In genomic region chr11:117129473-117129872, GRCm38 (mm10) we compare ENCODE assay signal across 8 mouse cellular contexts. TPM values are rescaled to one million over a fixed set of nuclear protein-coding genes. Genes with fewer than 3 reads are reported as not detected.
DNase-seq lines count a peak whose midpoint lies in the region; ATAC-seq and TF ChIP-seq lines count a peak whose summit lies in the region.

No protein-coding gene starts in this region.

- H3K36me3 ChIP-seq in forebrain, embryonic 13.5 days (ENCODE audit: poor library complexity, severe bottlenecking) = peaks cover 20% of the 10 kb centered on the region
- no peaks in the 10 kb centered on the region; the same call in 1 of the 2 replicates for H3K36me3 ChIP-seq in forebrain, embryonic 14.5 days (ENCODE audit: control insufficient read depth, insufficient read depth, low read length)
- peaks cover 18% of the 10 kb centered on the region for H3K36me3 ChIP-seq in limb, embryonic 10.5 days

- H3K27ac ChIP-seq in forebrain, embryonic 13.5 days = no peak overlapping the region
- H3K27ac ChIP-seq in forebrain, embryonic 14.5 days (ENCODE audit: low read depth, low read length) = no peak overlapping the region
- H3K27ac ChIP-seq in left cerebral cortex, adult 2 months = peak overlapping the region; percentile 71
- peak overlapping the region; percentile 27; the same call in 1 of the 2 replicates for H3K27ac ChIP-seq in limb, embryonic 10.5 days

- H3K4me3 ChIP-seq in forebrain, embryonic 13.5 days = no peak overlapping the region
- H3K4me3 ChIP-seq in forebrain, embryonic 14.5 days (ENCODE audit: low read depth, low read length) = no peak overlapping the region
- H3K4me3 ChIP-seq in left cerebral cortex, adult 2 months = no peak overlapping the region
- no peak overlapping the region for H3K4me3 ChIP-seq in limb, embryonic 10.5 days

- intact Hi-C loops in left cerebral cortex, adult 2 months (cut with DNase I) = no loop called here

- H3K4me2 ChIP-seq in forebrain, embryonic 13.5 days = no peak overlapping the region
- H3K4me2 ChIP-seq in forebrain, embryonic 14.5 days (ENCODE audit: low read length) = no peak overlapping the region

- no peak for ATAC-seq in forebrain, embryonic 13.5 days
- ATAC-seq in forebrain, embryonic 14.5 days = no peak

- TF ChIP-seq CTCF in left cerebral cortex, adult 2 months (IDR thresholded peaks at IDR 0.05) = no peak

- H3K9ac ChIP-seq in forebrain, embryonic 13.5 days = 0 out of 2 replicates have a peak overlapping the region, but pooled peaks have one; percentile 27
- H3K9ac ChIP-seq in forebrain, embryonic 14.5 days (ENCODE audit: low read length) = no peak overlapping the region

- H3K9me3 ChIP-seq in forebrain, embryonic 13.5 days (replicated peaks) = no peaks in the 10 kb centered on the region
- H3K9me3 ChIP-seq in forebrain, embryonic 14.5 days (replicated peaks; ENCODE audit: control insufficient read depth, low read length) = no peaks in the 10 kb centered on the region
- no peaks in the 10 kb centered on the region for H3K9me3 ChIP-seq in limb, embryonic 10.5 days (replicated peaks)

- DNase-seq in forebrain, embryonic 14.5 days (ENCODE audit: low spot score) = no peak
- DNase-seq in left cerebral cortex, adult 2 months (ENCODE audit: extremely low spot score in 1 of 2, low spot score in 2 of 2) = peak in 1 of 2 experiments; percentile 16
- no peak for DNase-seq in left cerebral cortex, adult 9 months (ENCODE audit: low spot score in 2 of 2)
- DNase-seq in cerebellum, postnatal 10 days = peak; percentile 86 to 91
- no peak for DNase-seq in limb, embryonic 10.5 days (ENCODE audit: low spot score)
- no peak for DNase-seq in layer of hippocampus, postnatal 36 days
- no peak for DNase-seq in urinary bladder, postnatal 36 days (ENCODE audit: low spot score in 2 of 2)

- H3K4me1 ChIP-seq in forebrain, embryonic 13.5 days = peaks cover 41% of the 10 kb centered on the region
- peaks cover 3% of the 10 kb centered on the region; the same call in 1 of the 2 replicates for H3K4me1 ChIP-seq in forebrain, embryonic 14.5 days (ENCODE audit: control insufficient read depth, insufficient read depth, low read length)
- peaks cover 43% of the 10 kb centered on the region for H3K4me1 ChIP-seq in limb, embryonic 10.5 days

- no peaks in the 10 kb centered on the region for H3K27me3 ChIP-seq in forebrain, embryonic 13.5 days
- no peaks in the 10 kb centered on the region for H3K27me3 ChIP-seq in forebrain, embryonic 14.5 days (replicated peaks; ENCODE audit: control insufficient read depth, insufficient read depth, low read length)
- no peaks in the 10 kb centered on the region for H3K27me3 ChIP-seq in limb, embryonic 10.5 days (ENCODE audit: low read depth, poor library complexity, severe bottlenecking)

- 49% methylated on average over 11 of the region's 11 CpGs for WGBS in forebrain, embryonic 13.5 days
- WGBS in forebrain, embryonic 14.5 days = 55% methylated on average over 11 of the region's 11 CpGs
- 55% methylated on average over 11 of the region's 11 CpGs for WGBS in limb, embryonic 10.5 days

RNA-seq across cellular contexts. Expression of gene Sec14l1, which starts 14.5 kb away (rescaled TPM):
- 60.3 and 62.1 TPM in 2 replicates for polyA plus RNA-seq in forebrain, embryonic 13.5 days (2015; fragmentation: Nextera tagmentation; extraction: Ambion mirVana)
- polyA plus RNA-seq in forebrain, embryonic 14.5 days (2014; fragmentation: Nextera tagmentation; extraction: Ambion mirVana) = 43.6 and 56.3 TPM in 2 replicates
- total RNA-seq in left cerebral cortex, adult 2 months (2021) = 100 to 1,000 TPM; 198 to 229 TPM
- polyA plus RNA-seq in limb, embryonic 10.5 days (2016; fragmentation: Nextera tagmentation; extraction: Ambion mirVana) = 40.1 and 47.8 TPM in 2 replicates
- 100 to 1,000 TPM; 227 to 241 TPM for total RNA-seq in layer of hippocampus, postnatal 36 days (2021)

Comparison
In these comparisons a context has a peak if more than half of its experiments do, and no peak if none do; other contexts are left out.
1. H3K27ac ChIP-seq: peak in left cerebral cortex, adult 2 months (single experiment) and limb, embryonic 10.5 days (single experiment); none in forebrain, embryonic 13.5 days (single experiment) and forebrain, embryonic 14.5 days (single experiment).
2. DNase-seq: peak in cerebellum, postnatal 10 days (2 of 2); none in forebrain, embryonic 14.5 days (single experiment), left cerebral cortex, adult 9 months (0 of 2), limb, embryonic 10.5 days (single experiment), layer of hippocampus, postnatal 36 days (0 of 2) and urinary bladder, postnatal 36 days (0 of 2).